Mouse (Mus musculus) sigmoid colon, adult 10 weeks (tissue): ENCODE data around the gene Eif2ak4. TPM values are rescaled to one million over a fixed set of nuclear protein-coding genes. Genes with fewer than 3 reads are reported as not detected.

ENCODE experiments used
- polyA plus RNA-seq: library from polyadenylated mRNA; stranded (reverse); fragments of 350-450 nt; fragmentation: Illumina TruSeq; extraction: RNeasy Lipid Tissue Mini Kit (QIAGEN cat#74804); gene quantifications from one replicate; pipeline ENCODE4 v1.2.3, GENCODE M21; 2014; ENCODE audit warnings: low read depth, low replicate concordance

Eif2ak4 gene
- 9.3 TPM for polyA plus RNA-seq

GRCm38 (mm10) chr2:118388341-118389335 is at the start of gene Eif2ak4:
Gene Eif2ak4 (plus strand): TSS chr2:118388618.

GRCm38 (mm10) chr2:118372901-118373571 is 15.4 kb upstream of the Eif2ak4 start, which contains the start of gene Gpr176:
Gene Gpr176 (minus strand): TSS chr2:118373419.

GRCm38 (mm10) chr2:118479550-118479909 is 91.1 kb downstream of the Eif2ak4 start, which contains the start of gene Srp14:
Gene Srp14 (minus strand): TSS chr2:118479711.

Other genes with a start within 250 kb of the Eif2ak4 start
- gene Fsip1, start 131.7 kb upstream of the Eif2ak4 start, polyA plus RNA-seq = not detected
- 0.38 TPM for gene Gpr176, start 15.2 kb upstream of the Eif2ak4 start, polyA plus RNA-seq
- 72.2 TPM for gene Srp14, start 91.1 kb downstream of the Eif2ak4 start, polyA plus RNA-seq
- 5.9 TPM for gene Bmf, start 161.1 kb downstream of the Eif2ak4 start, polyA plus RNA-seq
- 14.1 TPM for gene Bub1b, start 209.6 kb downstream of the Eif2ak4 start, polyA plus RNA-seq